Mouse (Mus musculus): Measurements from ENCODE around the gene Gdf5.

- TF ChIP-seq POLR2A (IDR thresholded peaks at IDR 0.05; ENCODE audit: low read depth, low read length): peak; percentile 15; the same call in 1 of the 2 replicates
- TF ChIP-seq CTCF (IDR thresholded peaks at IDR 0.05; ENCODE audit: extremely low read depth, insufficient read depth, insufficient read length, insufficient replicate concordance): no peak
These were observed 34.3 kb upstream of the Gdf5 start for GRCm38 (mm10) chr2:155979328-155979991.
